Mouse (Mus musculus): Measurements from ENCODE around the gene Tmem54.

Gene Tmem54

GRCm38 (mm10) chr4:129102133-129102829, 3.1 kb upstream of the Tmem54 start:
- DNase-seq: no peak

GRCm38 (mm10) chr4:129106073-129106472, 725 bp downstream of the Tmem54 start:
- DNase-seq: no peak

- no peak for DNase-seq
These were observed 2.1 kb downstream of the Tmem54 start for GRCm38 (mm10) chr4:129107348-129107899.

GRCm38 (mm10) chr4:129108624-129109023, 3.3 kb downstream of the Tmem54 start:
- DNase-seq: no peak

GRCm38 (mm10) chr4:129110804-129111203, 5.5 kb downstream of the Tmem54 start:
- DNase-seq: no peak

- DNase-seq: no peak
These were observed 6.0 kb downstream of the Tmem54 start for GRCm38 (mm10) chr4:129111350-129111749.

- no peak for DNase-seq
These were observed 6.9 kb downstream of the Tmem54 start for GRCm38 (mm10) chr4:129112231-129112630.

- DNase-seq: peak; percentile 61
These were observed 8.0 kb downstream of the Tmem54 start for GRCm38 (mm10) chr4:129113083-129113988.

- DNase-seq: no peak
These were observed 11.4 kb downstream of the Tmem54 start for GRCm38 (mm10) chr4:129116703-129117102.

GRCm38 (mm10) chr4:129117720-129118510, 12.6 kb downstream of the Tmem54 start:
- no peak for DNase-seq

- DNase-seq: no peak
These were observed 14.4 kb downstream of the Tmem54 start for GRCm38 (mm10) chr4:129119708-129120107.

GRCm38 (mm10) chr4:129120520-129121445, 15.4 kb downstream of the Tmem54 start:
- peak; percentile 81 for DNase-seq

GRCm38 (mm10) chr4:129121569-129122086, 16.3 kb downstream of the Tmem54 start, which contains the start of gene Hpca:
TSS of gene Hpca (minus strand) at chr4:129122036.
- DNase-seq: no peak

- no peak for DNase-seq
These were observed 16.8 kb downstream of the Tmem54 start for GRCm38 (mm10) chr4:129122107-129122506.

GRCm38 (mm10) chr4:129122719-129123118, 17.4 kb downstream of the Tmem54 start:
- DNase-seq: no peak

- no peak for DNase-seq
These were observed 19.4 kb downstream of the Tmem54 start for GRCm38 (mm10) chr4:129124652-129125146.

GRCm38 (mm10) chr4:129125736-129126451, 20.5 kb downstream of the Tmem54 start:
- peak; percentile 47 for DNase-seq

GRCm38 (mm10) chr4:129128582-129129338, 23.4 kb downstream of the Tmem54 start:
- DNase-seq: no peak

- DNase-seq: no peak
These were observed 24.0 kb downstream of the Tmem54 start for GRCm38 (mm10) chr4:129129387-129129786.

- no peak for DNase-seq
These were observed 24.8 kb downstream of the Tmem54 start for GRCm38 (mm10) chr4:129130149-129130548.

Measured in kidney, postnatal 14 days (tissue).